Mouse (Mus musculus) erythroblast, embryonic 14.5 days (primary cell): ENCODE results near the gene Setdb1.
"Not testable (repeated sequence)": the region's sequence is repeated elsewhere in the genome, so short reads cannot be mapped to it uniquely, and the experiment has no call there.

ENCODE experiments used
- GATA1 ChIP-seq: IDR thresholded peaks from 2 replicates; pipeline ENCODE4 v1.6.1; 2012; ENCODE audit warnings: low read length, inconsistent platforms, mixed read lengths
- TAL1 ChIP-seq: IDR thresholded peaks from 3 replicates; pipeline ENCODE4 v1.6.1; 2012; ENCODE audit warnings: low read length, inconsistent platforms, mixed read lengths

DNA sequence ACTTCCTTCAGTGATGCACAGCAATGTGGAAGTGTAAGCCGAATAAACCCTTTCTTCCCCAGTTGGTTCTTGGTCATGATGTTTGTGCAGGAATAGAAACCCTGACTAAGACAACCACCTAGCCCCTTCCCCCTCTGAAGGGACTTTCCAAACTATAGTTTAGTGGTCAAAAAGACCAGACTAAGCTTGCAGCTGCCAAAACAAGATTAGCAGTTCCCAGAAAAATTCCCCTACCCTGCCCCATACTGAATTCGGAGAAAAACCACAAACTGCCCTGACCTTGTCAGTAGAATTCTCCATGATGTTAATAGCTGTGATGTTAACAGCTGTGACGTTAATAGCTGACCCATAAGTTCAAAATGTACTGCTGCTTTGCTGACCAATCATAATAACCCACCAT, 3.3 kb upstream of the Setdb1 start:
- not testable (repeated sequence) for TF ChIP-seq TAL1, GATA1
